Mouse (Mus musculus) liver, embryonic 15.5 days (tissue): ENCODE measurements at regions not wholly inside any gene's neighbourhood (a gene's known extent, or its start where the extent isn't known, plus 50 kb on each side); places are given as distances from the start of the nearest gene placed in this dataset.
"Not testable (repeated sequence)": the region's sequence is repeated elsewhere in the genome, so short reads cannot be mapped to it uniquely, and the experiment has no call there.

Experiments
- ATAC-seq: fragments of 200-750 bp; cut with Nextera tagmentation; 2 replicates; pipeline ENCODE4 v1.8.0; 2017; ENCODE audit warnings: moderate number of reproducible peaks, mild to moderate bottlenecking, moderate library complexity; ENCODE audit not compliant: insufficient read depth
- H3K27ac ChIP-seq: fragments of 300-500 bp; sonication (generic); replicated peaks from 2 replicates; pipeline ENCODE4 v1.5.1; 2015; ENCODE audit warnings: mild to moderate bottlenecking, inconsistent platforms
- H3K27me3 ChIP-seq: fragments of 300-500 bp; sonication (generic); 2 replicates; pipeline ENCODE4 v1.6.1; 2015; ENCODE audit warnings: mild to moderate bottlenecking, inconsistent platforms
- H3K36me3 ChIP-seq: fragments of 300-500 bp; sonication (generic); replicated peaks from 2 replicates; pipeline ENCODE4 v1.6.1; 2015; ENCODE audit warnings: moderate library complexity, mild to moderate bottlenecking, inconsistent platforms
- H3K4me1 ChIP-seq: fragments of 300-500 bp; sonication (generic); replicated peaks from 2 replicates; pipeline ENCODE4 v1.6.1; 2015; ENCODE audit warnings: inconsistent platforms
- H3K4me2 ChIP-seq: fragments of 300-500 bp; sonication (generic); 2 replicates; pipeline ENCODE4 v1.6.1; 2015; ENCODE audit warnings: moderate library complexity, mild to moderate bottlenecking, inconsistent platforms
- H3K4me3 ChIP-seq: fragments of 300-500 bp; sonication (generic); replicated peaks from 2 replicates; pipeline ENCODE4 v1.5.1; 2015; ENCODE audit warnings: mild to moderate bottlenecking, inconsistent platforms
- H3K9ac ChIP-seq: fragments of 300-500 bp; sonication (generic); 2 replicates; pipeline ENCODE4 v1.6.1; 2015; ENCODE audit warnings: moderate library complexity, mild to moderate bottlenecking, inconsistent platforms
- H3K9me3 ChIP-seq: fragments of 300-500 bp; sonication (generic); replicated peaks from 2 replicates; pipeline ENCODE4 v1.6.1; 2016; ENCODE audit warnings: inconsistent platforms
- WGBS: fragments of 180-500 bp; shearing (Covaris S2); methylation state at CpG from one replicate; pipeline ENCODE4 v1.1.7; 2015; ENCODE audit warnings: mixed read lengths; ENCODE audit not compliant: insufficient replicate concordance; 5-methylcytosine and 5-hydroxymethylcytosine counted together

DNA sequence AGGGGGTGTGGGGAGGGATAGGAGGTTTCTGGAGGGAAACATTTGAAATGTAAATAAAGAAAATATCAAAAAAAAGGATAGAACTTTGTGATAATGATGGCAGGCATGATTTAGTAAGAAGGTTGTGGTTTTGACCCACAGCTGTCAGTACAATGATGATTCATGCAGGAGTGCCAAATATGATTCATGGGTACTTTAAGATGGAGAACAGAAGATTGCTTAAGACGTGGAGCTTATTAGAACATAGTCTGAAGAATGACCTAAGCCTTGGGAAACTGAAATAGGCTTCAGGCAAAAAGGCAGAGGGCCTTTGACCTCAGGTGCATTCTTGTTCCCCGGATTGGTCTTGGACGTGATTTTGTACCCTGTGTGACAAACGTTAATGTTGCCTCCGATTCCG is 671.4 kb downstream of the Dad1 start:
- WGBS, result 69% methylated on average over 6 of the region's 6 CpGs
- not testable (repeated sequence) for H3K36me3 ChIP-seq, H3K9me3 ChIP-seq, H3K4me3 ChIP-seq, H3K27ac ChIP-seq, H3K27me3 ChIP-seq, ATAC-seq, H3K4me1 ChIP-seq, H3K4me2 ChIP-seq, H3K9ac ChIP-seq

DNA sequence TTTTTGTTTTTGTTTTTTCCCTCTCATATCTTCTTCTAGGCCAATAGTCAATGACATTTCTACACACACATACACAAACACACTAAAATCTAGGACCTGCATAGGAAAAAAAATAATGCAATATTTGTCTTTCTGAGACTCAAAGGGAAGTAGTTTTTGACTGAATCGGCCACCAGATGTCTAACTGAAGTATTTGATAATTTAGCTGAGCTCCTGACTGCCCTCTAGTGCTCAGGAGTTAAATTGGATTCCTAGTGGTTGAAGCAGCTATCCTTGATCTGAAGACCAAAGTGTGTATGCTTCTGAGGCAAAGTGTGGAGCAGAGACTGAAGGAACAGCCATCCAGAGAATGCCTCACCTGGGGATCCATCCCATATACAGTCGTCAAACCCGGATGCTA is 672.2 kb downstream of the Dad1 start:
- not testable (repeated sequence) for H3K36me3 ChIP-seq, H3K4me3 ChIP-seq, H3K27ac ChIP-seq, ATAC-seq, H3K4me1 ChIP-seq, H3K9me3 ChIP-seq, H3K9ac ChIP-seq, H3K27me3 ChIP-seq, H3K4me2 ChIP-seq
- whole genome bisulfite sequencing, result 26% methylated on average over 3 of the region's 3 CpGs

DNA sequence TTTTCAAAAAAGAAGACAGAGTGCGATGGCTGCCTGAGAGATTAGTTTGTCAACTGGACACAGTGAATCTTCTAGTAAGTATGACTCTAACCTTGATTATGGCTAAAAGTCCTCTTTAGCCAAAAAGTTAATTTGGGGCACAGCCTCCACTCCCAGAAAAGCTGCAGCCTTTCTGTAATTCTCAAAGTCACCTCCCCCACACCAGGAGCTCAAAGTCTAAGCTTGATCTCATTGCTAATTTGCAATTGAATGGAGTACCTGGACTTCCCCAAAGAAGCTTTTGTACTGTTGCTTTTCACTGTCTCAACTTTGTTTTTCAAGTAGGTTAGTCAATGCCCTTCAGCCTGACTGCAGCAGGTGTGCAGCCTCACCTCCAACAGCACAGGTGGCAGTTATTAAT is 677.0 kb downstream of the Dad1 start:
- not testable (repeated sequence) for H3K4me1 ChIP-seq, H3K27ac ChIP-seq, H3K4me2 ChIP-seq, H3K4me3 ChIP-seq, H3K9ac ChIP-seq, ATAC-seq, H3K27me3 ChIP-seq, H3K36me3 ChIP-seq, H3K9me3 ChIP-seq
- 83% methylated on average over 1 of the region's 1 CpGs for WGBS

DNA sequence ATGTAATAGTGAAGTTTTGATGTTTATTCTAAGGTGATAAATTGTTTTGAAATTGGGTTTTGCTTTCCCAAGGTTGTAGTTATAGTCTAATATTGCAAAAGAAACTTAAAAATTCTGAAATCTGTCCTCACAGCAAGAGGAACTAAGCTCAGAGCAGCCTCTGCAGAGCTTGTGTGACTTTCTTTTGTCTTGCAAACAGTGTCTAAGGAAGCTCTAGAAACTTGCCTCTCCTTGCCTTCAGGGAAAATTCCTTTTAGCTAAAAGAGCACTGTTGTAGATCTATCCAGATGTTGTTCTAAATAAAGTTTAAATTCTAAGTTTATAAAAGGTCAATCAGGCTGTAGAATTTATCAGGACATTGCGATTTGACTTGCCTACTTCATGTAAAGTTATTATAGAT is 681.2 kb downstream of the Dad1 start:
- not testable (repeated sequence) for H3K27me3 ChIP-seq, H3K4me1 ChIP-seq, H3K27ac ChIP-seq, H3K9ac ChIP-seq, H3K4me2 ChIP-seq, H3K36me3 ChIP-seq, H3K9me3 ChIP-seq, ATAC-seq, H3K4me3 ChIP-seq
- 55% methylated on average over 1 of the region's 1 CpGs for WGBS

DNA sequence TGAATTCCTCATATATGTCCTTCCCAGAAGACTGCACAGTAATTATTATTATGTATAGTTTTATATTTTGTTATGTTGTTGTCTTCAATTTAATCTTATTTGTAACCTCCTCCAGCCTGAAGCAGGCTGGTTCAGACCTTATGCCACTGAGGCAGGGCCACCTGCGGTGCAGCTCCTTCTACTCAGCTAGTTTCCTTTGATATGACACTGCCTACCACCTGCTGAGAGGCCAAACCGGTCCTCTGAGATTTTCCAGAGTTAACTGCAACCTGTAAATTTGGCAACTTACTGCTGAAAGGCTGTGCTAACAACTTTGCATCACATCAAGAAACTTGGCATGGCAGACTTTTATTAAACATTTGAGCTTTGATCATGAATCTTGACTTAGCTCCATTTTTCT is 691.3 kb downstream of the Dad1 start:
- Histone ChIP-seq H3K9me3 (no peaks in the 10 kb centered on the region), H3K4me2 (no peak overlapping the region), H3K27ac (no peak overlapping the region), H3K36me3 (no peaks in the 10 kb centered on the region), H3K27me3 (no peaks in the 10 kb centered on the region), H3K9ac (no peak overlapping the region), H3K4me3 (no peak overlapping the region), H3K4me1 (no peaks in the 10 kb centered on the region)
- WGBS, result 51% methylated on average over 2 of the region's 2 CpGs
- ATAC-seq, result no peak

DNA sequence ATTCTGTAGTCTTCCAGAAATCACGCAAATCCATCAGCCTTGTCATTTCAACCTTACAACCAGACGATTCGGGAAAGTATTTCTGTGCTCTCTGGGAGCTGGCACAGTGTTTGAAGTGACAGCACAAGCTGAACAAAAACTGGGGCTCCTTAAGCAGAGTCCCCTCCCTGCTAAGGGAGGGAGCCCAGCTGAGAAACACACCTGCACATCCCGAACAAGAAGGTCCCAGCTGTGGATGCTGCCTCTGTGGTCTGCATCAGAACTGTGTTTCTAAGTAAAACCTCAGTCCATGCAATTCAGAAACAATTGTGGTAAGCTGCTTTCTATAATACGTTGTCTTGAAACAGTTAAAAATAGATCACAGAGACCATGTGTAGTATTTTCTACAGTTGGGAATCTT is 693.8 kb downstream of the Dad1 start:
- WGBS, result 50% methylated on average over 5 of the region's 5 CpGs
- not testable (repeated sequence) for H3K9me3 ChIP-seq, H3K4me1 ChIP-seq, H3K4me2 ChIP-seq, ATAC-seq, H3K36me3 ChIP-seq, H3K9ac ChIP-seq, H3K27ac ChIP-seq, H3K27me3 ChIP-seq, H3K4me3 ChIP-seq

DNA sequence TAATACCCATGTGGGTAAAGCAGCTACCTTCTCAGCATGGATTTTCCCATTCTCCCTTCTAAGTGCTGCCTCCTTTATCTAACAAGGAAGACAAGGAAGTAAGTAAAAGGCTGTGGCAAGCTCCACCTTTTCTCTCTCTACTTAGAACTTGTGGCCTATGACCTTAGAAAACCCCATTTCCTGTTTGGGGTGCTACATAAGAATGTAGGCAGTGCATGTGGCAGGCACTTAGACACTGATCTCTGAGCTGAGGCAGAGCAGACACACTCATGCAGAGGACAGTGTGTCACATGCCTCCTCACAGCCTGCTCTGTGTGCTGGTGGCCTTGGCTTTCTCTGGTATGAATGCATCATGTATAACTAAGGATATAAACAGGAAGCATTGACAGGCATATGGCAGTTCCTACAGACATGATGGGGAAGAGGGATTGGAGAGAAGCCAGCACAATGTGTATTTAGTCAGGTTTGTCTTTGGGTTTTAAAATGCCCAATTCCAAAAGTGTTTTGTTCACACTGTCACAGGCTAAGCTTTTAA is 694.5 kb downstream of the Dad1 start:
- not testable (repeated sequence) for H3K36me3 ChIP-seq, H3K4me3 ChIP-seq, H3K27ac ChIP-seq, ATAC-seq, H3K9ac ChIP-seq, H3K27me3 ChIP-seq, H3K4me1 ChIP-seq, H3K4me2 ChIP-seq, H3K9me3 ChIP-seq

DNA sequence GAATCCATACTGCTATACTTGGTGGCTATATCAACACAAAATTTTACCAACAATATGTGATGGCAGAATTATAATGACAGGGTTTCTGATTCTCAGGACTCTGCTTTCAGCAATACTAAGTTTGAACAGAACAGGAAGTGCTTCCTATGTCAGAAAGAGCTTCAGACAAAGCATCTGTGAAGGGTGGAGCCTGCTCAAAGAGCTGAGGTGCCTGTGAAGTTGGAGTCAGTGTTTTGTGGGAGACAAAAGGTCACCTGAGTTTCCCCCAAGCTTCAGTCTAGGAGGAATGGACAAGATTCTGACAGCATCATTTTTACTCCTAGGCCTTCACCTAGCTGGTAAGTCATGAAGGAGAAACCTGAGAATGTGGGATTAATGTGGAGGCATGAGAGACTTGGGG is 700.1 kb downstream of the Dad1 start:
- H3K36me3 ChIP-seq, result no peaks in the 10 kb centered on the region
- no peaks in the 10 kb centered on the region for H3K4me1 ChIP-seq
- no peak for ATAC-seq
- H3K9me3 ChIP-seq, result no peaks in the 10 kb centered on the region
- no peak overlapping the region for H3K4me3 ChIP-seq
- no peaks in the 10 kb centered on the region for H3K27me3 ChIP-seq
- H3K9ac ChIP-seq, result no peak overlapping the region
- H3K27ac ChIP-seq, result no peak overlapping the region
- no peak overlapping the region for H3K4me2 ChIP-seq

DNA sequence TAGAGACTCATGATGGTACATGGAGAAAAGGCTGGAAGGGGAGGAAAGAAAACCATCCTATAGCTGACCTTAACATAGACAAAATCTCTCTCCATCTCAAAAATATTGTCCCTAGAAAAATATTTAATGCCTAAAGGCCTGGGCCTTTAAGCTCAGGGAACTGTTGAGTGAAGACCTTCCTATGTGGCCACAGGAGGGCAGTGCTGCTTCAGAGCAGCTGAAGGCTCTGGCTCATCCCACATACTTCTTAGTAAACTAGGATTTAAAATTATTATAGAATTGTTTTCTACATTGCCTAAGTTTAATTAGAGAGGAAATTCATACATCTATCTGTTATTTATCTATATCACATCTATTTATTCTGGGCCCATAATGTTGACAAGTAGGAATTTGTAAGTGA is 706.5 kb downstream of the Dad1 start:
- H3K36me3 ChIP-seq, ATAC-seq, H3K4me1 ChIP-seq, H3K9ac ChIP-seq, H3K4me2 ChIP-seq, H3K9me3 ChIP-seq, H3K27me3 ChIP-seq, H3K4me3 ChIP-seq, H3K27ac ChIP-seq: not testable (repeated sequence)

DNA sequence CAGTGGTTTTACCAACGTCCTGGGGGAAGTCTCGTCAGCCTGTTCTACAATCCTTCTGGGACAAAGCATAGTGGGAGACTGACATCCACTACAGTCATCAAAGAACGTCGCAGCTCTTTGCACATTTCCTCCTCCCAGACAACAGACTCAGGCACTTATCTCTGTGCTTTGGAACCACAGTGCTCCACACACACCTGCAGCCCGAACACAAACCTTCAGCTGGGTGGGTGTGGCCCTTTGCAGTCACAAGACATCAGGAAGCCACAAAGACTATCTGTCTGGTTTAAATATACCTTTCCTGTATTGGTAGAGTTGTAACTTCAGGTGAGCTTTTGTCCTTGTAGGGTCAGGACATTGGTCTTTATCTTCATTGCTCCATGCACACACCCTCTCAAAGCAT is 708.6 kb downstream of the Dad1 start:
- Histone ChIP-seq H3K4me1 (no peaks in the 10 kb centered on the region), H3K9me3 (no peaks in the 10 kb centered on the region), H3K36me3 (no peaks in the 10 kb centered on the region), H3K4me2 (no peak overlapping the region), H3K27me3 (no peaks in the 10 kb centered on the region), H3K9ac (no peak overlapping the region), H3K27ac (no peak overlapping the region), H3K4me3 (no peak overlapping the region)
- ATAC-seq, result no peak
- WGBS, result 13% methylated on average over 5 of the region's 5 CpGs

DNA sequence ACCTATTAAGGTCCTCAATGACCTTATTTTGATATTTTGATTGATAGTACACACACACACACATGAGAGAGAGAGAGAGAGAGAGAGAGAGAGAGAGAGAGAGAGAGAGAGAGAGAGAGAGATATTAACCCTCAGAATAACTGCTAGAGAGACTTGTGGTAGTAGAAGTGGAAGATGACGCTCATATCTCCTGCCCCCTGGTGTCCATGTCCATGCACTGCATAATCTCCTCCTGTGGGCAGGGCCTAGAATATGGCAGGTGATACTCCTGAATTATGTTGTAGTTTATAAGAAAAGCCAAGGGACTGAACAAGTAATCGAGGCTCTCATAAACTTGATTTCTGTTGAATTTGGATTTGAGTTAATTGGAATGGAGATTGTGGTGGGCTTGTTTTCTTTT is 712.3 kb downstream of the Dad1 start:
- H3K36me3 ChIP-seq, H3K9me3 ChIP-seq, H3K27ac ChIP-seq, H3K4me1 ChIP-seq, H3K4me3 ChIP-seq, H3K27me3 ChIP-seq, H3K9ac ChIP-seq, ATAC-seq, H3K4me2 ChIP-seq: not testable (repeated sequence)
- WGBS, result 26% methylated on average over 2 of the region's 2 CpGs

DNA sequence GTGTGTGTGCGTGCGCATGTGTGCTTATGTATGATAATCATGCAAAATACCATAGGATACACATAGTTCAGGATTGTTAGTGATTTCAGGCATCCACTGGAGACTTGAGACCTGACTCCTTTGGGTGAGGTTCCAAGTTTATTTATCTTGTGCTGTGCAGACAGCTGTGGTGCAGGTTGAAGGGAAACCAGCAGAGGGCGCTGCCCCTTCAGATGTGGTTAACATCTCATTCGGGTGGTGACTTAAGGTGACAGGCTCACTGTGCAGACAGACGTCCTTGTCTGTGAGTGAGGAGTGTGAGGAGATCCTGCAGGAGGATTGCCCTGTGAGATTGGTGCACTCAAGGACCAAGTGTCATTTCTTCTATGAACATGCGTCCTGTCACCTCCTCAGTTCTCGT is 716.0 kb downstream of the Dad1 start:
- not testable (repeated sequence) for H3K4me1 ChIP-seq, H3K27ac ChIP-seq, H3K9me3 ChIP-seq, H3K36me3 ChIP-seq, ATAC-seq, H3K9ac ChIP-seq, H3K4me2 ChIP-seq, H3K4me3 ChIP-seq, H3K27me3 ChIP-seq
- WGBS, result 55% methylated on average over 7 of the region's 7 CpGs

DNA sequence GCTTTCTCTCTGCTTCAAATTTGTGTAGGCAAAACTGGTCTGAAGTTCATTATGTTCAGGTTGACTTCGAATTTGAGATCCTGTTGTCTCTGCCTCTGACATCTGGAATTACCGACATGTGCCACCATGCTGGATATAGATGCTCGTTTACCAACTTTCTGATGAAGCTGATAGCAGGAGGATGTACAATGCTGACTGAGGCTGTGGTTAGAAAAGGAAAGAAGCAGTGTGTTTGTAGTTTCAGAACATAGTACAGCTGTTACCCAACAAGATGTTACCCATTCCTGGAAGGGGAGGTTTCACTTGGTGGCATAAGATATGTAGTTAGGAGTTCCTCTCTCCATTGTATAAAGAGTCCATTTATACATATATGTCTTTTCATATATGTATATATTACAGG is 730.5 kb downstream of the Dad1 start:
- not testable (repeated sequence) for H3K27me3 ChIP-seq, H3K9ac ChIP-seq, H3K4me3 ChIP-seq, H3K9me3 ChIP-seq, H3K4me2 ChIP-seq, ATAC-seq, H3K36me3 ChIP-seq, H3K4me1 ChIP-seq, H3K27ac ChIP-seq
- no CpG with 5 or more reads among the region's 3 CpGs for WGBS
